ENCODE assay signal across 8 mouse cellular contexts in genomic region chr6:51270216-51271127, GRCm38 (mm10).
DNase-seq lines count a peak whose midpoint lies in the region; ATAC-seq lines count a peak whose summit lies in the region.

No protein-coding gene starts in this region.

- H3K4me3 ChIP-seq in hindbrain, embryonic 12.5 days: peak overlapping the region; percentile 63

- DNase-seq in MEL-GATA-1-ER (ENCODE audit: extremely low read depth, low read depth): peak; percentile 66
- DNase-seq in c-Kit-positive CD71-positive TER-119-positive erythroid progenitor cells, embryonic 14.5 days (ENCODE audit: low spot score): peak; percentile 81
- peak; percentile 77 to 80 for DNase-seq in frontal cortex, postnatal 10 days (ENCODE audit: low spot score in 2 of 2)
- DNase-seq in layer of hippocampus, postnatal 25 days (ENCODE audit: extremely low spot score in 1 of 2, low spot score in 1 of 2): peak; percentile 45 to 56
- peak; percentile 85 for DNase-seq in lung, postnatal 14 days
- peak; percentile 92 for DNase-seq in retina, postnatal 1 day
- peak; percentile 96 for DNase-seq in thymus, postnatal 4 days

- H3K27me3 ChIP-seq in hindbrain, embryonic 12.5 days: peaks cover 12% of the 10 kb centered on the region

- no peaks in the 10 kb centered on the region for H3K9me3 ChIP-seq in hindbrain, embryonic 12.5 days (replicated peaks)

- H3K36me3 ChIP-seq in hindbrain, embryonic 12.5 days: no peaks in the 10 kb centered on the region

- H3K4me2 ChIP-seq in hindbrain, embryonic 12.5 days (replicated peaks): peak overlapping the region; percentile 93

- peak overlapping the region; percentile 41; the same call in 1 of the 2 replicates for H3K27ac ChIP-seq in hindbrain, embryonic 12.5 days

- peak; percentile 85 for ATAC-seq in hindbrain, embryonic 12.5 days (ENCODE audit: low FRiP score)

- peaks cover 15% of the 10 kb centered on the region for H3K4me1 ChIP-seq in hindbrain, embryonic 12.5 days

- H3K9ac ChIP-seq in hindbrain, embryonic 12.5 days: peak overlapping the region; percentile 69

- under 1% methylated on average over 78 of the region's 80 CpGs for WGBS in hindbrain, embryonic 12.5 days

Comparison
In these comparisons a context has a peak if more than half of its experiments do, and no peak if none do; other contexts are left out.
1. Peak in every context shown above with its lines: DNase-seq, ATAC-seq, H3K4me3 ChIP-seq and H3K27ac ChIP-seq.